Mouse (Mus musculus) adrenal gland, postnatal 14 days (tissue): ENCODE data around the gene AC161166.1. TPM values are rescaled to one million over a fixed set of nuclear protein-coding genes. Genes with fewer than 3 reads are reported as not detected.
A peak's percentile ranks its signal among the peaks of the same experiment; 100 is the strongest.
"Not testable (repeated sequence)": the region's sequence is repeated elsewhere in the genome, so short reads cannot be mapped to it uniquely, and the experiment has no call there.

ENCODE experiments used
- DNase-seq: peaks from one replicate; pipeline ENCODE4 v3.0.0; 2021; ENCODE audit warnings: mixed read lengths
- total RNA-seq: library from RNA; stranded (reverse); gene quantifications from 2 replicates; pipeline ENCODE4 v1.2.3, GENCODE M21; 2021

The AC161166.1 gene
- total RNA-seq, 1 experiment from 2014 or later: not detected

DNA sequence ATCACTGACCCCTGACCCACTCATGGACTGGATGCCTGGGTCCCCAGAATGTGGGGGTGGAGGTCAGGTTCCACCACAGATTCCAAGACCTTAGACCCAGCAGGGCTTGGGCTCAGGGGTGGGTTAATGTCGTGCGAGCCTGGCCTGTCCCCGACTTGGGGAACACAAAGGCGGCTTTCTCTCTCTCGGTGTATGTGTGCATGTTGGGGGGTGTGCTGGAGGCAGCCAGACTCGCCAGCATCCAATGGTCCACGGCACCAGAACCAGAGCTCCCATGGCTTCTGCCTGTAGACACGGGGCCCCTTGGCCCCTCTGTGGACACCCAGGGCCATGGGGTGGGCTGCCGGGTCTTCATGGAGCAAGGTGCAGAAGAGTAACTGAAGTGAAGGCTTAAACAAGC lies 26.8 kb downstream of the AC161166.1 start:
- no peak for DNase-seq

DNA sequence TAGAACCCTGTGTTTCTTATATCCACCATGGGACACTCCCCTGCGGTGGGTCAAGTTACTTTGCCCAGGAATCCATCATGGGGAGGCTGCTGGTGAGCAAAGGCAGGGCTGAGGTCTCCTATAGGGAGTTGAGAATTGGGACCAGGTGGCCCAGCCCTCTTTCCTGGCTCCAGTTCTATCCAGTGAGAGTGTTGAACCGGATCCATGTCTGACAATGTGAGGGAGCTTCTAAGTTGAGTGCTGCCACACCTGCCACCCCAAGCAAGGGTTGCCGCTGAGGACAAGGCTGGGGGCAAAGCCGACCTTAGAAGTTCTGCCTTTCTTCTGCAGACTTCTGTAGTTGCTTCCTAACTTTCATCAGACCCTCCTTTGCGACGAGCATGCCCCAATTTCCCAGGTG lies 29.0 kb downstream of the AC161166.1 start:
- not testable (repeated sequence) for DNase-seq

DNA sequence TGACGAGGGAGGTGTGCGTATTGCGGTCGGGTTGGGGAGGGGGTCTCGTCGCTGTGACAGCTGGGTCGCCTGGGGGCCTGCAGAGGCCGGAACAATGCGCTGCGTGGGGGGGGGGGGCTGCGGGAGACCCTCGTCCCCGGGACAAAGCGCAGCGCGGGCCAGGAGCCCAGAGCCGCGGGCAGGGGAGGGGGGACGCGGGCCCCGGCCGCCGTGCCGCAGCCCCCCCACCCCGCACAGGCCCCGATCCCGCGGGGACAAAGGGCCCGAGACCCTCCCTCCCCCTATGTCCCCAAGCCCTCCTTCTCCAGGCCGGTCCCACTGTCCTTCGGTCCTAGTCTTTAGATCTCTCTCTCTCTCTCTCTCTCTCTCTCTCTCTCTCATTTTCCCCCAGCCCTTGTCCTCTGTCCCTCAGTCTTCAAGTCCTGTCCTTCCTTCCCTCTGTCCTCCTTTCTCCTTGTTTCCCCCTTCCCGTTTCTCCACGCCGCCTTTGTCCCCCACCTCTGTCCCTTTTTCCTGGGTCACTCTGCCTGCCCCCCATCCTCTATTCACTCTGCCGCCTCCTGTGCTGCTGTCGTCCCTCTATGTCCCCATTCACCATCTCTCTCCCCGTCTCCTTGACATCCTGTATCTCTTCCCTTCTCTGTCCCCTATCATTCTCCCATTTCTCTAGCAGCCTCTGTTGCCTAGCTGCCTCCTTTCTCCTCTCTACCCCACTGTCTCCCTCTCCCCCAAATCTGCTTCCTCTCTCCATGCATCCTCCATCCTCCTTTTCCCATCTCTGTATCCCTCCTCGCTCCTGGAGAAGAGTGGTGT lies 29.8 kb downstream of the AC161166.1 start:
- no peak for DNase-seq

DNA sequence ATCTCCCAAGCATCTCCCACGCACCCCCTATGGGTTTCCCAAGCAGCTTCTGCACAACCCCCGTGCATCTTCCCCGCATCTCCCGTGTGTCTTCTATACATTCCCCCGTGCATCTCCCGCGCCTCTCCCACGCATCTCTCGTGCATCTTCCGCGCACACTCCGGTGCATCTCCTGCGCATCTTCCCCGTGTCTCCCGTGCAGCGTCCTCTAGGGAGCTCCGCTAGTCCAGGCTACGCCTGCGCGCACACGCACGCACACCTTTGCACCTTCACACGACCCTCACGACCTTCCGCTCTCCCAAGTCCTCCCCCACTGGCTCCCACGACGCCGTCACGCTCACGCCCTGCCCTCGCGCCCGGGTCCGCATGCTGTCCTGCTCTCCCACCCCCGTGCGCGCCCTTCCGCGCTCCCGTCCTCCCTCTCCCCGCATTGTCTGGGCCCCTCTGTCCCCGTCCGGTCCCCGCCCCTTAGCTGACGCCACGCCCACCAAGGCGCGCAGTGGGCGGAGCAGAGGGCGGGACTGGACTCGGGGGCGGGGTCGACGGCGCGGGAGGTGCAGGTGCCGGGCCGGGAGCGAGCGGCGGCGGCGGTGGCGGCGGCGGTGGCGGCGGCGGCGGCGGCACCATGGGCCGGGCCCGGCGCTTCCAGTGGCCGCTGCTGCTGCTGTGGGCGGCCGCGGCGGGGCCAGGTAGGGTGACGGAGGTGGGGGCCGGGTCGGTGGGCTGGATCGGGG lies 30.6 kb downstream of the AC161166.1 start, which contains the start of gene Cadm4:
Cadm4 (plus strand) TSS at position 550 of the 734 bp plus-strand sequence.
- DNase-seq: peak; percentile 91

DNA sequence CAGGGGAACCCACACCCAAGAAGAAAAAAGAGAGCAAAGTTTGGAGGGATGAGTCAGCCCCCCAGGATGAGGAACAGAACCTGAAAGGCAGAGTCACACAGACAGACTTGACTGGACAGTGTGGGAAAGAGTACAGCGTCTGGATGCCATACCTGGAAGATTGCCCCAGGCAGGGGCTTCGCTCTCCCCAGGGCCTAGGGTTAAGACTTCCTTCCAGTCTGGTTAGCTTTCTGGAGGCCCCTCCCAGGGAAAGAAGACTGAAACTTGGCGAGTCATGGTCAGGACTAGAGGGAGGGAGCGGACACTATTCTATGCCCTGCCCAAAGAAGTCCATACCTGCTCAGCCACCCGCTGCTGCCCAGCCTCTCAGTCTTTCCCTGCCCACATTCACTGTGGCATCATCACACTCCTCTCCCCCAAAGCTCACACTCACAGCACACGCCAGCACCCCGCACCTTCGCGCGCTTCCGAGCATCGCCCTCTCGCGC lies 31.2 kb downstream of the AC161166.1 start:
- DNase-seq: no peak

DNA sequence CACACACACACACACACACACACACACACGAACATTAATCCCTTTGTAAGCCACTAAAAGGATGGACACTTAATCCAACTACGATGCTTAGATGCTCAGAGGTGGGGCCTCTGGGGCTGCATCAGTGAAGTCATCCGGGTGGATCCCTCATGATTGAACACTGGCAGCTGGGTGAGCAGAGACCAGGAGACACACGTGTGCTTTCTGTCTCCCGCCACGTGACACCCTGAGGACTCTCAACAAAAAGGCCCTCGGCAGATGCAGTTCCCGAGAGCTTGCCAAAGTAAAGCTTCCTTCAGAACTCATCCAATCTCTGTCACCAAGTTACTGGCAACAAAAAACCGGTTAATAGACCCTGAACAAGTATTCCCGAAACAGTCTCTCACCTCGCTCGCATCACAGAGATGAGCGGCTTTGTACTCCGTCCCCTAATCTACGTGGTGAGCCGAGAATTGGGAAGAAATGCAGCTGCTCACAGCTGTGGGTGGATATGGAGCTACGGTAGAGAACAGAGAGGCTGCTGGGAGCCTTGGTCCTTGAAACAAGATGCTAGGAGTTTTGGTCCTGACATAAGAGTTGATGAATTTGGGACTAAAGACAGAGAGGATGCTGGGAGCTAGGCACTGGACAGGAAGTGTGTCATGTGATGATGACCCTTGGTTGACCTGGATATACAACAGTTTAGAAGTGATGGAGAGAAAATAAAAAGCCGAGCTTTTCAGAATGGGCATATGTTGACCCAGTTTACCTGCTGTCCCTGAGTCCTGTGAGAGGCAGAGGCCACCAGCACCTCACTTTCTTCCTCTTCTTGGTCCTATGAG lies 31.9 kb downstream of the AC161166.1 start:
- DNase-seq: no peak

DNA sequence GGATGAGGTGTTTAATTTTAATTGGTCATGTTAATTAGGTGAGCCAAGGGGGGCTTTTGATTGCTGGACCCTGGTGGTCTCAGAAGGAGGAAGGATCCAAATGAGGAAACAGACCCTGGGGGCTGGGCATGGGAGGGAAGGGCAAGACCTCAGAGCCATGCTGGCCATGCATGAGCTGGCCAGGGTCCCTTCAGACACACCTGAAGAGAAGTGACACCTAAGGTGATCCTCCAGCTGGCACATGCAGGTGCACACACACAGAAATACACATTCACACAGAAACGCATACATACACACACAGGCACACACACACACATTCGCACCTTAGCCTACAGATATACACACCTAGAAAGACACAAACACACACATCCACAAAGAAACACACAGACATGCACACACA lies 32.6 kb downstream of the AC161166.1 start:
- no peak for DNase-seq

DNA sequence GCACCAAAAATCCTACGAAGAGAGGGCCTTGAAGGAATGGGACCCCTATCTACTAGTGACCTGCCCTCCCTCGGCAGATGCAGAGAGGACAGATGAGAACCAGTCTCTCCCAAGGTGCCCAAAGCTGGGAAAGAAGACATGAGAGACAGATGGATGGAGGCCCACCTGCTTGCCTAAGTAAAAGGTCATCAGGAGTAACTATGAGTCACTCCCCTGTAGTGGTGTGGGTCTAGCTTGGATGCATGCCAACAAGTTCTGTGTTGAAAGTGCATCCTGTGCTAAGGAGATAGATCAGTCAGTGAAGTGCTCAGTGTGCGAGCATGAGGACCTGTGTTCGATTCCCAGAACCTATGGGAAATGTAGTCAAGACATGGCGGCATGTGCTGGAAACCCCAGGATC lies 33.3 kb downstream of the AC161166.1 start:
- no peak for DNase-seq

DNA sequence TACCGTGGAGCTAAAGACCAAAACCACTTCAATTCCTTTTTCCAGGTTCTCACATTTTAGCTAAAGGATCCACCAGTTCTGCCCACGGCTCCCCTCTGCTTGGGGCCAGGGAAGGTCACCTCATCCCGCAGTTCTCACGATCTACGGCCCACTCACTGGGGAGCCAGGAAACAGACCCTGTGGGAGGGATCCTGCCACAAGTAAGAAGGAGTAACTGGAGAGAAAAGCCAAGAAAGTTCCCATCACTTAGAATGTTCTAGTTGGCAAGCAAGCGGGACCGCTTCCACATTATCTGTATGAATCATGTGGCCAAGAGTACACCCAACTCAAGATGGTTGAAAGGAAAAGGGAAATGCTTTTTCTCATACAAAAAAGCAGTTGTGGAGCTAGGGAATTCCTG lies 35.4 kb downstream of the AC161166.1 start:
- DNase-seq: no peak

DNA sequence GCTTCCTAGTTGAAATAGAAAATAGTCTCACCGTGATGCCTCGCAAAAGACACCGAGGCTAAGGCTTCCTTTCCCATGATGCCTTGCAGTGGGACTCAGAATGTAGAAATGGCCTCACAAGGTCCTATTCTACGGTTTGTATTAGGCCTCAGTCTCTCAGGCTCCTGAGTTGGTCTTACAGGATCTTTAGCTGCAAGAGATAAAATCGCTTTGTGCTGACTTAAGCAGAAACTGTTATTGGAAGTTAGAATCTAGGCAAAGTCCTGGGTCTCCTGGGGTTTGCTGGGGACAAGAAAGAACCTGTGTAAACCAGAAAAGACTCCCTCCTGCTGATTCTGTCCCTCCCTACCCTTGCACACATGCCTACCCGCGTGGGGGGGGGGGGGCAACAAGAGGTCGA lies 35.9 kb downstream of the AC161166.1 start:
- DNase-seq: no peak

DNA sequence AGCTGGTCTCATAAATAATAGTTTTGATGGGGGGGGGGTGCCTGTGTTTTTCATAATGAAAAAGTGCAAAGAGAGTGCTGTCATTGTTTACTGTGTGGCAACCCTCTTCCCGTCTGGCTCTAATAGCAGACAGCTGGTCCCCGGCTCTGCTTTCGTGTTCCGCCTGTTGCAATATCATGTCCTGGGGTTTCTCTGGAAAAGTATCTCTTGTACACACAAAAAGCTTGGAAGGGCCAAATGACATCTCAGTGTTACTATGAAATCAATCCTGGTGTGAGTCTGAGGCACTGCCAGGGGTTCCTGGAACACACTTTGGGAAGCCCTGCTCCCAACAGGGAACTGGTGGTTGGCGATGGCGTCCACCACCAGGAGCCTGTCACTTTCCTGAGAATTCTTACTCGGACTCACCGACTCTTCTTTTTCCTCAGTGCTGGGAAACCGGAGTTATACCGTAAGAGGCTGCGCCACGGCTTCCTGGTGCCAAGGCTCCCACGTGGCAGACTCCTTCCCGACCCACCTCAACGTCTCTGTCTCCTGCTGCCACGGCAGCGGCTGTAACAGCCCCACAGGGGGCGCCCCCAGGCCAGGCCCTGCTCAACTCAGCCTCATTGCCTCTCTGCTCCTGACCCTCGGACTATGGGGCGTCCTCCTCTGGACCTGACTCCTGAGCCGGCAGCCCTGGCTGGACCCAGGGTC lies 37.3 kb downstream of the AC161166.1 start:
- DNase-seq: no peak

DNA sequence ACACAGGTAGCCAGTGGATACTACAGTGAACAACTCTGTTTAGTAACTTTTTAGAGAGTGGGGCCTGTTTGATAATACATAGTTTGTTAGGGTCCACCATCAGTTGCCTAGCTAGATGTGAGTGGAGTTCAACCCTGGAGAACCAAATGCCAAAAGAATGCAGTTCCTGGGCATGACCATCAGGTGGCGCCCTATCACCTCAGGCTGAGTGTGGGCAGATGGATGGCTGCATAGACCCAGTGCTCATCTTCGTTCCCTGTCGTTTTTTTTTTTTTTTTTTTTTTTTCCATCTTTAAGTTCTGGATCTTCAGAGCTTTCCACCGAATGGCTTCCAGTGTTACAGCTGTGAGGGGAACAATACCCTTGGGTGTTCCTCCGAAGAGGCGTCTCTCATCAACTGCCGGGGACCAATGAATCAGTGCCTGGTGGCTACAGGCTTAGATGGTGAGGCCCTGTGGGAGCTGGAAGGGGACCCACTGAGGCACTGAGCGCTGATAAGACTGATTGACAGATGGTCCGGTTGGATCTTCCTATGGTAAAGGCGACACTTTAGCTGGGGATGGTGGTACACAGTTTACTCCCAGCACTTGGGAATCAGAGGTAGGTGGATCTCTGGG lies 38.2 kb downstream of the AC161166.1 start:
- DNase-seq: peak; percentile 80

DNA sequence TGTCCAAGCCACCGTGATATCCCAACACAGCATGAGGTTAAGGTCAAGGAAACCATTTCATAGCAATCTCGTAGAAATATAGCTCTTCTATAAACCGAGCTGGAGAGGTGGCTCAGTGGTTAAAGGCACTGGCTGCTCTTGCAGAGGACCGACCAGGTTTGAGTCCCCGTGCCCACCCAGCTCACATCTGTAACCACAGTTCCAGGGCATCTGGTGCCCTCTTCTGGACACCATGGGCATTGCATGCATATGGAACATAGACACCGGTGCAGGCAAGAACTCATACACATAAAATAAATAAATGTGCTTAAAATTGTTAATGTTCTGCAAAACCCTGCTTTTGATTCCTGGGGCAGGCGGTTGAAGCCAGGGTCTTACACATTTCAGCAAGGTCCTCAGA lies 39.3 kb downstream of the AC161166.1 start:
- DNase-seq: peak; percentile 47

DNA sequence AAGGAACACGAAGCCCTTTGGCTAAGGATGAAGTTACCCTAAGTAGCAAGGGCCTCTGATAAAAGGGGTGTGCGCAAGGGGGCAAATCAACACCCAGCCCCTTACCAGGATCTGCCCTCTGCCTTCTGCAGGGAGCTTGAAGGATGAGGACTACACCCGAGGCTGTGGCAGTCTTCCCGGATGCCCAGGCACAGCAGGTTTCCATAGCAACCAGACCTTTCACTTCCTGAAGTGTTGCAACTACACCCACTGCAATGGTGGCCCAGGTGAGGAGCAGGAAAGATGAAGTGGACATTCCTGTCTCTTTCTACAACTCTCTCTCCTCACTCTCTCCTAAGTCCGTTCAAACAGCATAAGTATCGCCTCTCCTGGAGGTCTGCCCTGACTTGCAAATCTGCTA lies 39.8 kb downstream of the AC161166.1 start:
- DNase-seq: no peak

DNA sequence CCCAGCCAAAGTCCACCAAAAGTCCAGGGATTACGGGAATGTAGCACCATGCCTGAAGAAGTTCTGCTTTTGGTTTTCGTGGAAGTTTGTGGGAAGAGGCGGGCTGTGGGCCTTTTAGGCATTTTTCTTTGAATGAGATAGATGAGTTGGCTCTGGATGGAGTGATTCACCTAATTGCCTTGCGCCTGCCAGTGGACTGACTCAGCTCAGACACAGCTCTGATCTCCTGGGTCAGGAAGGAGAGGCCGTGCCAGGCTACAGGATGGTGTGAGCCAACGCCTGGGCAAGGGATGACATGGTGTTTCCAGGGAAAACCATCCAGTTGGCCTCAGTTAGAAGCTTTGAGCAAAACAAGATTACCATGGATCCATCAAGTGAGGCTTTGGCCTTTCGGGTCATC lies 41.9 kb downstream of the AC161166.1 start:
- peak; percentile 84 for DNase-seq

DNA sequence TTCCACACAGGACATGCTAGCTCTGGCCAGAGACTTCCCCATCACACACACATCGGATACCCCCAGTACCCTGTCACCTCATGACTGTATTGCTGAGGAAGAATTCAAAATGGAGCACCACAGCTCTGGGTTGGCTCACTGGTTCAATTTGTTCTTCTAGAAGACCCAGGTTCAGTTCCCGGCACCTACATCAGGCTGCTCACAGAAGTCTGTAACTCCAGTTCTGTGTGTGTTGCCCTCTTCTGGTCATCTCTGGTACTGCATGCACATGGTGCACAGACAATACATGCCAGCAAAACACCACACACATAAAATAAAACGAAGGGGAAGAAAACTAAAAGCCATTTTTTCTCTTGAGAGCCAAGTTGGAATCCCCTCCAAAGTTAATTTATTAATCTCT lies 43.1 kb downstream of the AC161166.1 start:
- DNase-seq: no peak

DNA sequence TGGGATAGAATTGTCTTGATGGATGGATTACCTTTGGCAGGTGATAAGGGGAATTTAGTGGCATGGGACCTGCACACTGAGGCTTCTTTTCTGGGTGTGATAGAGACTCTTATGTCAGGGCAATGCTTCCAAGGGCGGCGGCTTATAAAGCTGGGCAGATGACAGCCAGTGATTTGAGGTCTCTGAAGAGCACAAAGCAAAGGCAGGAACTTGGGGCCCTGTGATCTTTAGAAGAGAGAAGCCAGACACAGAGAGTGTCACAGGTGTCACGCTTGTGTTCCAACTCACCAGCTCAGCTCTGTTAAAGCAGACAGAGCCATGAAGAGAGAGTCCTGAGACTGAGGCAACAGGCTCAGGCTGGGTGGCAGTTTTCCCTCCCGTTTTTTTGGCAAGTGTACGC lies 44.4 kb downstream of the AC161166.1 start:
- no peak for DNase-seq

DNA sequence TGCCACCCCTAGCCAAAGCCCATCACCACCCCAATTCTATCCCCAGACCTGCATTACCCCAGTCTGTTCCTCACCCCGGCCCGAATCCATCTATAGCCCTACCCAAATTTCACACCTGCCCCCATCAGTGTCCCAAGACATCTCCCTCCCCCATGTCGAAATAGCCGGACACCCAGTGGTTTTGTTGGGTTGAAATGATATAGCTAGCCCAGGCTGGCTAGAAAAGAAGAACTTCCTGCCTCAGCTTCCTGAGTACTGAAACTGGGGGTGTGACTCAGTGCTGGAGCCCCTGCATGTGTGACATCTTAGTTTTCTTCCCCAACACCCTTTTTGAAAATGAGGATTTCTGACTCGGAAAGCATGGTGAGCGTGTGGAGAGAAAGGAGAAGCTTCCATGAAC lies 45.4 kb downstream of the AC161166.1 start:
- no peak for DNase-seq

DNA sequence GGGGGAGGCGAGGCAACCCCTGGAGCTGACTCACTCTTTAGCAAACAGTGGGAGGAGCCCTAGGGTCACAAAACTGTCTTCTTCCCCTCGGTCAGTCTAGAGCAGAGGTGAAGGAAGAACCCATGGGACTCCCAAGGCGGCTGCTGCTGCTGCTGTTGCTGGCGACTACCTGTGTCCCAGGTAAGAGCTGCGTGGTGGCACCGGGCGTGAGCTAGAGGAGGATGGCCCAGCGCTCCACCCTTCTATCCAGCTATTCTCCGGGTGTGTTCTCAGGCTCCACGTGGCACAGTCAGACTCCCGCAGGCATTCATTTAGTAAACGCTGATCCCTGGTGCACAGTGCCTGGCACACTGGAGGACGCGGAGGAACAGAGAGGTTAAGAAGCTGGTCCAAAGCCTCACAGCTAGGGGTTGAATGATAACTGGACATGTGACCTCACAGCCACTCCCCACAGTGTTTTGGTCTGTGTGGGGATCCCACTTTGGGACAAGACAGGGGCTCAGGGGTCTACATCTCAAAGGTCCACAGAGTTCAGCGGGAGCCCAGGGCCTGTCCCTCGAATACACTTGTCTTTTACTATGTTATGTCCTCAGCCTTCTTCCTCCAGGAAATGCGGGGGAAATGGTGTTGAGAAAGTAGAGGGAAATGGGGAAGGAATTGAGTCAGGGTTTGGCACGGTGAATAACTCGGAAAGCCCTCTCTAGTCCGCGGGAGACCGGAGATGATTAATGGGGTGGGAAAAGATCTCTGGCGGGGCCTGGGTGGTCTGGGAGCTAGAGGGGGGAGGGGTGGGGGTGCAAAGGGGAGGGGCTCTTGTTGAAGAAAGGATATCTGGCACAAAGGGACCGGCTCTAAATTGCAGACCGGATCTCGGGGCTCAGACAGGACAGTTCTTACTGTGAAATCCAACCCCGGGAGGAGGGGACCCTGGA lies 49.6 kb downstream of the AC161166.1 start, which contains the start of gene Plaur:
Plaur (plus strand) TSS at position 97 of the 932 bp plus-strand sequence.
- DNase-seq: peak; percentile 59

DNA sequence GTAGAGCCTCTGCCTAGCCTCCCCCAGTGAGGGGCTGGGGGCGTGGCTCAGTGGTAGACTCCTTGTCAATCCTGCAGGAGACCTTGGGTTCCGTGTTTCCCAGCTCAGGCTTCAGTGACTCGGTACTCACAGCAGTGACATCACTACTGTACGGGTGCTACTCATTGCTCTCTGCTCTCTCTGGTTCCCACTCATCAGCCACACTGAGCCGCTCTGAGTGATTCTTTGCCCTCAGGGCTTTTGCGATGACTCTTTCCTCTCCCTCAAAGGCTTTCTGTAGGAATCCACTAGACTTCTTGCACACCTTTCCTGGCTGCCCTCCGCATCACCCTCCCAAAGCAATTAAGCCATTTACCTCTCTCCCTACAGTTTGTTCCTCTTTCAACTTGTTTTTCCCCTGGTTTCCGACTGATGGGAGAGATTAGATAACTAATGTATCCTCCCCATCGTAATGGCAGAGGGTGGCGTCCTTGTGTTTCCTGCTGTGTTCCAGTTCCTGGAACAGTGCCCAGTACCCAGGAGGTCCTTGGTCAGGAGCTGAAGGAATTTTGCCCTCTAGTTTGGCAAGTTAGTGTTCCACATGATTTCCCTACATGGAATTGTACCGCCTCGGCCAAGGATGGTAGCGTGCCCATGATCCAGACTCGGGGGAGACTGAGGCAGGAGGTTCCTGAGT lies 50.7 kb downstream of the AC161166.1 start:
- peak; percentile 79 for DNase-seq
